Mouse (Mus musculus): ENCODE measurements around the gene Ugt1a6a.

GRCm38 (mm10) chr1:88230981-88231802, 96.6 kb downstream of the Ugt1a6a start:
- TF ChIP-seq CTCF (IDR thresholded peaks at IDR 0.05; ENCODE audit: low read depth, low read length) (no peak), POLR2A (IDR thresholded peaks at IDR 0.05; ENCODE audit: borderline replicate concordance, low read depth, low read length) (no peak)

Data from bone marrow macrophage, adult 2 months (primary cell).